Mouse (Mus musculus): ENCODE measurements around the gene Krtap9-3.

The Krtap9-3 gene

DNA sequence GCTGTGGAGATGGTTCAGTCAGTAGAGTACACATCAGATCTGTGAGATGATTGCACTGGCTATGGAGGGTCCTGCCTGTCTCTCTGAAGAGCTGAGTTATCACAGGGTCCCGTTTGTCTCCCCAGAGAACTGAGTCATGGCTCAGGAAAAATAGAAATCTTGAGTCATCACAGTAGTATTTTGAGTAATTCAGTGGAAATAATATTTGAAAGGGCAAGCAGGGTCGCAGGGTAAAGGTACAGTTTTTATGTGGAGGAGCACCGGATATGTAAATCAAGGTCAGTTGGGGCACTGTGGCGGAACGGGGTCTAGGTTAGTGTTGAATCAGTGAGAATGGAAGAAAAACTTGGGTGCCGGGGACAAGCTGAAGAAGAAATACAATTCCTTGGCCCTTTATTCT is 35.3 kb downstream of the Krtap9-3 start:
- DNase-seq = no peak

DNA sequence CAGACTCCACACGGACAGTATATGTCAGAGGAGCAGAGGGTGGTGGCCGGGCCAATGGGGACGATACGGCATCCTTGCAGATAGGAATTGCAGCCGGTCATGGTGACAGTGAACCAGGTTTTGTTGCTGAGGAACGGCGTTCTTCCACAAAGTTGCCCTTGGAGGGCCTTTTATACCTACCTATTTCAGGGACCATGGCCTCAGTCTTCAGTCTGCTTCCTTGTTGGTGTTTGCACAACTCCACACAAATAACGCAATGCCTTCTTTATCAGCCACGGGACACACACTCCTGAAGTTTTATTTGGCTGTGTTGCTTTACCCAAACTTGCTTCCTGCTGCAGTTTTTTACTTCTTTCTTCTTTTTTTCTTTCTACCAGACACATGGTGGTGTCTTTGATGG is 38.5 kb downstream of the Krtap9-3 start, which contains the start of gene Gm11939:
Gm11939 (minus strand) TSS at position 101 of the 400 bp plus-strand sequence.
- DNase-seq = no peak

DNA sequence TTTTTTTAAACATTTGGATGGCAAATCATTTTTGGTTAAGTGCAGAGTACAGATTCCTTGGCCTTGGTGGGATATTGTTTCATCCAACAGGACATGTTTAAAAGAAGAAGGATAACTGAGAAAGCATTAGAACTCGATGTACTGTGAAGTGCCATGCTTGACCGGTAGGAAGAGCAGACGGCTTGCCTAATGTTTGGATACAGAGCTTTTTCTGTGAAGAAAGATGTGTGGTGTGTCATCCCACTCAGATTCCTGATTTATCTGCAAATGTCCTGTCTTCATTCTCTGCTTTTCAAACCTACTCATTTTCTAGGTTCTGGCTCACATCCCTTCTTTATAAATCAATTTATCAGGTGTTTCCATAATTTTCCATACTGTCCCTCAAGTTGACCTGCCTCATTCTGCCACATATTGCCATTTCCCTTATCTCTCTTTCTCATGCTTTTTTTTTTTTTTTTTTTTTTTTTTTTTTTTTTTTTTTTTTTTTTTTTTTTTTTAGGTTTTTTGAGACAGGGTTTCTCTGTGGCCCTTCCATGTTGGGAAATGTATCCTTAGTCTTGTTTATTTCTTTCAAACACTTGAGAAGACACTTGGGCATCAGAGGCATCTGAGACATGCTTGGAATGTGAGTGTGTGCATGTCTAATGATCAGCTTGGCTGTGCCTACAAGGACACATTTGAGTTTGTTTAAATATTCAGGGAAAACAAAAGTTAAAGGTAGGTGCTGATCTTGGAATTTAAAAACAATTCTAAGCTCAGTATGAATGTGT is 39.7 kb downstream of the Krtap9-3 start:
- DNase-seq = no peak

DNA sequence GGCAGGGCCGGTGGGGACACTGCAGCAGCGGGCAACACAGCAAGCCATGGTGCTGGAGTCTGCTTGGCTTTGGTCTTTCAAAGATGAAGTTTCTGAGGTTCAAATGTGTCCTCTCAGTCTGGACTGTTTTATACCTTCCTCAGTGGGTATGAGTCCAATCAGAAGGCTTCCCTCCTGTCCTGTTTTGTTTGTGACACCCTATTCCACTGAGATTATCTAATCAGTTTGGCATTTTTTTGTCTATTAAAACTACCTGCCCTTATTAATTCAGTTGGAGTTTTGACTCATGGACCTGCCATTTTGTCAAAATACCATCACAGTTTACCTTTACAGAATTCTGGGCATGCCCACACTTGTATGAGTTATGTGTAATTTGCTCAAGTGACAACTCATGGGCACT is 41.2 kb downstream of the Krtap9-3 start, which contains the start of gene Krtap3-2:
Krtap3-2 (minus strand) TSS at position 101 of the 400 bp plus-strand sequence.
- no peak for DNase-seq

DNA sequence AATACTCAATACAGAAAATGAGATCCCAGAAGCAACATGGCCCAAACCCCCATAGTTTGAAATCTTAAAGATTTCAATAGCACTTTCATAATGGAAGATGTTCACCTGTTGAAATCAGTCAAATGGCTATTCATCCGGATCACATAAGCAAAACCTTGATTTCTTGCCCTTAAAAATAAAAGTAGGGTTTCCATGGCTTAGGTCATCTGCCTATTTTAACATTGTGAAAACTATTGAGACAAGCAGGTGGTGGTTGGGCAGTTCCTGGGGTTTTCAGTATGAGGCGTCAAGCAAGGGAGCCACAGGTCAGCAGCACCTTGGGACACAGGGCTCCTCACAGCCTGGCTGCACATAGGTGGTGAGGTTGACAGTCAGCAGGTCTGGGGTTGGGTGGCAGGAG is 41.7 kb downstream of the Krtap9-3 start:
- no peak for DNase-seq

DNA sequence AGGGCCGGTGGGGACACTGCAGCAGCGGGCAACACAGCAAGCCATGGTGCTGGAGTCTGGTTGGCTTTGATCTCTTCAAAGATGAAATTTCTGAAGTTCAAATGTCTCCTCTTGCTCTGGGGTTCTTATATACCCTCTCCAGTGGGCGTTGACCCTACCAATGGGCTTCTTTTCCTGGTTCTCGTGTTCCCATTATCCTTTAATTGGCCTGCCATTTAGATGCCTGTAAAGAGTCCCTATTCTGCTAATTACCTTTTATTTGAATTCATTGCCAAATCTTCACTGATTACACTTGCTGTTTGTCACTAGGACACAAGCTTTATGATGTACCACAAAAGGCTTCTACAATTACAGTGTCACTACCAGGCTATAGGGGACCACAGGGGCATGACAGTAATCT is 47.1 kb downstream of the Krtap9-3 start, which contains the start of gene Krtap3-3:
Krtap3-3 (minus strand) TSS at position 101 of the 400 bp plus-strand sequence.
- no peak for DNase-seq

DNA sequence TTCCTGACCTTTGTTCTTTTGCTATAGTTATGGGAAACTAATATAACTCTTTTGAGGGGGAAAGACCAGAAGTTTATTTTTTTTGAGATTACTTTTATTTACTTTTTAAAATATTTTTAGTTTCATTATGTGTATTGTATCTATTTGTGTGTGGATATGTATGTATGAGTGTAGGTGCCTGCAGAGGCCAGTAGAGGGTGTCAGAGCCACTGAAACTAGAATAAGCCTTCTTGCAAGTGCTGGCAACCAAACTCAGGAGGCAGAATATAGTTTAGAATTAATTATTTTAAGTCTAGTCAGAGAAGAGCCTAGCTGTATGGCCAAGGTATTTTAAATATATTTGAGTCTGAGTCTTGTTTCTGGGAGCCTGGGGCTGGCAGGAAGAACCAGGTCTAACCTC is 50.0 kb downstream of the Krtap9-3 start:
- no peak for DNase-seq
